Mouse (Mus musculus) myocyte (in vitro differentiated cells): ENCODE results near the gene Ppfibp1. TPM values are rescaled to one million over a fixed set of nuclear protein-coding genes. Genes with fewer than 3 reads are reported as not detected.

Source experiments
- H3K27me3 ChIP-seq: one replicate; pipeline ENCODE4 v1.6.1; 2011; ENCODE audit not compliant: control insufficient read depth, insufficient read depth, insufficient read length
- H3K36me3 ChIP-seq: one replicate; pipeline ENCODE4 v1.6.1; 2011; ENCODE audit not compliant: control insufficient read depth, insufficient read depth
- H3K4me2 ChIP-seq: one replicate; pipeline ENCODE4 v1.6.1; 2011; ENCODE audit warnings: low read depth, control low read depth
- H3K4me3 ChIP-seq: one replicate; pipeline ENCODE4 v1.5.1; 2011; ENCODE audit warnings: mild to moderate bottlenecking, control low read depth, moderate library complexity
- H3K79me2 ChIP-seq: one replicate; pipeline ENCODE4 v1.6.1; 2011; ENCODE audit not compliant: control insufficient read depth, insufficient read depth
- H3ac ChIP-seq: one replicate; pipeline ENCODE4 v1.6.1; 2011; ENCODE audit not compliant: control insufficient read depth, insufficient read length
- CEBPB ChIP-seq: IDR thresholded peaks from 2 replicates; pipeline ENCODE4 v1.6.1; 2011; ENCODE audit warnings: mild to moderate bottlenecking, moderate library complexity; ENCODE audit not compliant: poor library complexity, insufficient read depth, severe bottlenecking
- E2F4 ChIP-seq: IDR thresholded peaks from one replicate; pipeline ENCODE4 v1.6.1; 2011; ENCODE audit warnings: mild to moderate bottlenecking, control low read depth, moderate library complexity; ENCODE audit not compliant: insufficient read depth
- MAX ChIP-seq: IDR thresholded peaks from one replicate; pipeline ENCODE4 v1.6.1; 2011; ENCODE audit warnings: low read depth, mild to moderate bottlenecking, control low read depth
- MYOD1 ChIP-seq, 3 experiments: IDR thresholded peaks; one replicate each; pipeline ENCODE4 v1.6.1; 2011; ENCODE audit warnings: control low read depth in 2 of 3, low read depth in 2 of 3, mild to moderate bottlenecking in 2 of 3, moderate library complexity in 1 of 3; ENCODE audit not compliant: insufficient read length in 2 of 3, control insufficient read depth in 1 of 3
- MYOG ChIP-seq, 3 experiments: IDR thresholded peaks; one replicate each; pipeline ENCODE4 v1.6.1; 2011; ENCODE audit warnings: control low read depth in 2 of 3, low read depth in 2 of 3, mild to moderate bottlenecking in 2 of 3; ENCODE audit not compliant: insufficient read length in 2 of 3, control insufficient read depth in 1 of 3, insufficient read depth in 1 of 3
- POLR2A ChIP-seq: IDR thresholded peaks from one replicate; pipeline ENCODE4 v1.6.1; 2011; ENCODE audit warnings: low read depth, mild to moderate bottlenecking, control low read depth, moderate library complexity; ENCODE audit not compliant: insufficient read length
- POLR2AphosphoS2 ChIP-seq: IDR thresholded peaks from one replicate; pipeline ENCODE4 v1.6.1; 2011; ENCODE audit warnings: low read depth, control low read depth; ENCODE audit not compliant: insufficient read length
- REST ChIP-seq: IDR thresholded peaks from one replicate; pipeline ENCODE4 v1.6.1; 2011; ENCODE audit warnings: mild to moderate bottlenecking, control low read depth, moderate library complexity; ENCODE audit not compliant: insufficient read depth, insufficient read length
- SRF ChIP-seq: IDR thresholded peaks from one replicate; pipeline ENCODE4 v1.6.1; 2011; ENCODE audit warnings: low read depth; ENCODE audit not compliant: control insufficient read depth, insufficient read length
- TCF12 ChIP-seq: IDR thresholded peaks from one replicate; pipeline ENCODE4 v1.6.1; 2011; ENCODE audit warnings: mild to moderate bottlenecking, control low read depth; ENCODE audit not compliant: poor library complexity, insufficient read depth, severe bottlenecking
- TCF3 ChIP-seq: IDR thresholded peaks from one replicate; pipeline ENCODE4 v1.6.1; 2011; ENCODE audit warnings: low read depth, control low read depth; ENCODE audit not compliant: insufficient read length
- USF1 ChIP-seq: IDR thresholded peaks from one replicate; pipeline ENCODE4 v1.6.1; 2011; ENCODE audit warnings: low read depth, mild to moderate bottlenecking, control low read depth, moderate library complexity
- polyA plus RNA-seq: library from polyadenylated mRNA; unstranded; fragments of >200 nt; fragmentation: generic; extraction: Trizol; gene quantifications from one replicate; pipeline ENCODE4 v1.2.1, GENCODE M21; 2012; ENCODE audit warnings: missing spikeins

Gene Ppfibp1
- polyA plus RNA-seq, 1 experiment = 79.3 TPM

DNA sequence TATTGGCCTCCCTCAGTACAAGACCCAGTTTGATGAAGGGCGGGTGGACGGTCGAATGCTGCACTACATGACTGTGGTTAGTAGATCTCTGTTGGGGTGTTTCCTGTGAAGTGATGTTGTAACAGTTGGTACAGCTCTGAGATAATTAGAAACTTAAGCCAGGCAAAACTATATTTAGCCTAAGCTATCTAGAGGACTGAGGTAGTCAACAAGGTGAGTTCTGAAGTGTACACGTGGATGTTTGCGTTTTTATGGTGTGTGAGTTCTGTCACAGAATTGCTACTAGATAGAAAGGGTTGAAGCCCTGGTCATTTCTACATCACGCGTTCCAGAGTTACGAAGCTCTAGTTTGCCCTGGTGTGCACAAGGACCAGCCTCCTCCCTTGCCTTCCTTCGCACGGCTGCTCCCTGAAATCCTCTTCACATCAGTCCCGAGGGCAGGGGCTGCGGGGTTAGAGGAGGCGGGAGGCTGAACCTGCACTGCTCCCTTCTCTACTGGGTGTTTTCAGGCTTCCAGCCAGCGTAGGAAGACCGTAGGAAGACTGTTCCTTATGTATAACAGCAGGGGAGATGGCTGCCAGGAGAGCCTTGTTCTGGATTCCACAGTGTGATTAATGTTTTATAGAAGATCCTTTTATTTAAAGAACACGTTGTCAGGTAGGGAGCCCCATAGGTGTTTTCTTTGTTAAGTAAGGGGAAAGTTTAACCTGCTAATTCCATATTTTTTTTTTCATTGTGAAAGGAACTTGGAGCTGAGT lies 134.3 kb downstream of the Ppfibp1 start:
- Histone ChIP-seq H3K36me3 (peaks cover 62% of the 10 kb centered on the region), H3K79me2 (no peaks in the 10 kb centered on the region), H3K27me3 (no peaks in the 10 kb centered on the region), H3K4me3 (no peak overlapping the region), H3K4me2 (no peak overlapping the region), H3ac (no peak overlapping the region)
- TF ChIP-seq USF1 (no peak), TCF3 (no peak), E2F4 (no peak), POLR2AphosphoS2 (no peak), MAX (no peak), TCF12 (no peak), MYOG (IDR thresholded peaks at IDR 0.05; ENCODE audit: control insufficient read depth in 1 of 3, insufficient read depth in 1 of 3, insufficient read length in 2 of 3, low read depth in 2 of 3) (no peak)

DNA sequence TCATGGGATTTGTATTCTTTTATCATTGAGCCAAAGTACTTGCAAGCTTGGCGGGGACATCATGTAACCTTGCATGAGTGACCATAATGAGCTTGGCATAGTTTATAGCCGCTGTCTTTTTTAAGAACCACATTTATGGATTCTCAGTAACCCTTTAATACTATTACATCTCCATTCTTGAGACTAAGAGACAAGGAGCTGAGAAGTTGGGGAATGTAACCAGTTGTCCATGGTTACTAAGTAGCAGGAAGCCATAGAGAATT lies 134.8 kb downstream of the Ppfibp1 start:
- Histone ChIP-seq H3K4me3 (no peak overlapping the region), H3K79me2 (no peaks in the 10 kb centered on the region), H3ac (no peak overlapping the region), H3K4me2 (no peak overlapping the region), H3K36me3 (peaks cover 66% of the 10 kb centered on the region), H3K27me3 (no peaks in the 10 kb centered on the region)
- no peak for TF ChIP-seq TCF12
- TF ChIP-seq REST = no peak
- TF ChIP-seq MAX = no peak
- no peak for TF ChIP-seq TCF3
- TF ChIP-seq CEBPB = no peak
- no peak for TF ChIP-seq E2F4
- no peak for TF ChIP-seq MYOD1 (IDR thresholded peaks at IDR 0.05; ENCODE audit: control insufficient read depth in 1 of 3, insufficient read length in 2 of 3, low read depth in 2 of 3)
- TF ChIP-seq SRF = no peak
- TF ChIP-seq POLR2A = no peak
- no peak for TF ChIP-seq POLR2AphosphoS2
- no peak for TF ChIP-seq USF1
- TF ChIP-seq MYOG (IDR thresholded peaks at IDR 0.05; ENCODE audit: control insufficient read depth in 1 of 3, insufficient read depth in 1 of 3, insufficient read length in 2 of 3, low read depth in 2 of 3) = no peak

DNA sequence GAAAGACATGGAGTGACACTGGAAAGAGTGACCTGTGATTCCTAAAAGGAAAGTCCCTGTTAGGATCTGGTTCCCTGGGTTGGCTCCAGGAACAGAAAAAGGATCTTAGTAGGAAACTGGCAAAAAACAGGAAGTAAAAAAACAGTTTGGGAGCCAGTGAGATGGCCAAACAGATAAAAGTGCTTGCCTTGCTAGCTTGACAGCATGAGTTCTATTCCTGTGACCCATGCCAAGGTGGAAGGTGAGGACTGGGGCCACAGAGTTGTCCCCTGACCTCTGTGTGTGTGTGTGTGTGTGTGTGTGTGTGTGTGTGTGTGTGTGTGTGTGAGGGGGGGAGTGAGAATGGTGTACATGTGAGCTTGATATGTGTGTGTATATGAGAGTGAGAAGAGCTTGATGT lies 135.3 kb downstream of the Ppfibp1 start:
- H3K4me3 ChIP-seq = no peak overlapping the region
- H3K79me2 ChIP-seq = no peaks in the 10 kb centered on the region
- TF ChIP-seq POLR2A (no peak), CEBPB (no peak), MYOD1 (IDR thresholded peaks at IDR 0.05; ENCODE audit: control insufficient read depth in 1 of 3, insufficient read length in 2 of 3, low read depth in 2 of 3) (no peak), USF1 (no peak), SRF (no peak), MYOG (IDR thresholded peaks at IDR 0.05; ENCODE audit: control insufficient read depth in 1 of 3, insufficient read depth in 1 of 3, insufficient read length in 2 of 3, low read depth in 2 of 3) (no peak), TCF12 (no peak), MAX (no peak), REST (no peak), POLR2AphosphoS2 (no peak)
- no peak overlapping the region for H3ac ChIP-seq
- H3K4me2 ChIP-seq = no peak overlapping the region
- peaks cover 71% of the 10 kb centered on the region for H3K36me3 ChIP-seq
- H3K27me3 ChIP-seq = no peaks in the 10 kb centered on the region

DNA sequence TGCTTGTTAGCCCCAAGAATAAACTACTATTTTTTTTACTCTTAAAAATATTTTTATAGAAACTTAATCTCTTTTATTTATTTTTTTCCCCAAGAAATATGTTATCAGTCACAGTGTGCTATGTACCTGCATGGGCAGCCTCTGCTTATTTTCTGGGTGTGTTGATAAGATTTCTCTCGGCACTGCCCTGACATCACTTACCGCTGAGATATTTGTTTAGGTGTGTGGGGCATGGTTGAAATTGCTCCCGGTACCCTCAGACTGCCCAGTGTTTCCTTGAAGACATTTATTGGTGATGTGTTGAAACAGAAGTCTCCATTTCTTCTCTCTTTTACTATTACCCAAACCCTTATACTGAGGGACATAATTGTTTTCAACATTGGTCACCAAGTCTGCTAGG lies 136.5 kb downstream of the Ppfibp1 start:
- TF ChIP-seq REST = no peak
- no peak for TF ChIP-seq MYOG (IDR thresholded peaks at IDR 0.05; ENCODE audit: control insufficient read depth in 1 of 3, insufficient read depth in 1 of 3, insufficient read length in 2 of 3, low read depth in 2 of 3)
- no peak for TF ChIP-seq MYOD1 (IDR thresholded peaks at IDR 0.05; ENCODE audit: control insufficient read depth in 1 of 3, insufficient read length in 2 of 3, low read depth in 2 of 3)
- no peak overlapping the region for H3K4me2 ChIP-seq
- no peak overlapping the region for H3ac ChIP-seq
- H3K4me3 ChIP-seq = no peak overlapping the region
- H3K79me2 ChIP-seq = no peaks in the 10 kb centered on the region
- H3K36me3 ChIP-seq = peaks cover 68% of the 10 kb centered on the region
- no peaks in the 10 kb centered on the region for H3K27me3 ChIP-seq

DNA sequence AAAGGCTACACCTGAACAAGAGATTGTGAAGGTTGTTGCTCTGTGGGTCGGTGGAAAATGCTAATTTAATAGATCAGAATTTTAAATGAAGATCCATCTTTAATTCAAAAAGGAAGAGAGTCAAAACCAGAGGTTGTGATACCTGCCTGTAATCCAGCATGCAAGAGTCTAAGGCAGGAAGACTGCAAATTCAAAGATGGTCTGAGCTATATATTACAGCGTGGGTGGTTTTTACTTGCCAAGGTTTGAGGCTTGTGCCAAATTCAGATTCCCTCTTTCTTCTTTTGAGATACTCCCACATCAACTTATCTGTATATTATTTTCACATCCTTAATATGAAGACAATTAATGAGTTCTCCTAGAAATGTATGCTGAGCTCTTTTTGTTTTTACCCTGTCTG lies 140.1 kb downstream of the Ppfibp1 start:
- no peak for TF ChIP-seq MAX
- TF ChIP-seq TCF12 = no peak
- TF ChIP-seq POLR2AphosphoS2 = no peak
- TF ChIP-seq MYOG (IDR thresholded peaks at IDR 0.05; ENCODE audit: control insufficient read depth in 1 of 3, insufficient read depth in 1 of 3, insufficient read length in 2 of 3, low read depth in 2 of 3) = no peak
- no peak for TF ChIP-seq MYOD1 (IDR thresholded peaks at IDR 0.05; ENCODE audit: control insufficient read depth in 1 of 3, insufficient read length in 2 of 3, low read depth in 2 of 3)
- no peak for TF ChIP-seq E2F4
- no peak for TF ChIP-seq SRF
- TF ChIP-seq POLR2A = no peak
- no peak for TF ChIP-seq CEBPB
- TF ChIP-seq TCF3 = no peak
- TF ChIP-seq REST = no peak
- no peak for TF ChIP-seq USF1
- H3K36me3 ChIP-seq = peaks cover 67% of the 10 kb centered on the region
- no peak overlapping the region for H3K4me3 ChIP-seq
- H3K79me2 ChIP-seq = no peaks in the 10 kb centered on the region
- no peak overlapping the region for H3ac ChIP-seq
- H3K4me2 ChIP-seq = no peak overlapping the region
- no peaks in the 10 kb centered on the region for H3K27me3 ChIP-seq
